ENCODE assay signal across 8 mouse cellular contexts in genomic region chr7:27804297-27805030, GRCm38 (mm10). TPM values are rescaled to one million over a fixed set of nuclear protein-coding genes. Genes with fewer than 3 reads are reported as not detected.
A peak's percentile ranks its signal among the peaks of the same experiment; 100 is the strongest.
DNase-seq lines count a peak whose midpoint lies in the region; ATAC-seq and TF ChIP-seq lines count a peak whose summit lies in the region.

No protein-coding gene starts in this region.

- H3K4me2 ChIP-seq in embryonic facial prominence, embryonic 14.5 days (ENCODE audit: low read depth, low read length), result peak overlapping the region; percentile 91
- H3K4me2 ChIP-seq in limb, embryonic 14.5 days (replicated peaks; ENCODE audit: low read depth, low read length, severe bottlenecking), result peak overlapping the region; percentile 73
- H3K4me2 ChIP-seq in midbrain, postnatal 0 days (ENCODE audit: low read depth, low read length, poor library complexity, severe bottlenecking), result peak overlapping the region; percentile 75

- peaks cover 2% of the 10 kb centered on the region; the same call in 1 of the 2 replicates for H3K4me1 ChIP-seq in embryonic facial prominence, embryonic 14.5 days (ENCODE audit: control insufficient read depth, insufficient read depth, low read length)
- H3K4me1 ChIP-seq in limb, embryonic 14.5 days (ENCODE audit: control insufficient read depth, insufficient read depth, low read length), result 0 out of 2 replicates have a peak, but pooled peaks cover 2% of the 10 kb centered on the region
- H3K4me1 ChIP-seq in midbrain, postnatal 0 days (ENCODE audit: insufficient read depth, low read length), result no peaks in the 10 kb centered on the region

- H3K4me3 ChIP-seq in embryonic facial prominence, embryonic 14.5 days (ENCODE audit: low read depth, low read length), result peak overlapping the region; percentile 81
- H3K4me3 ChIP-seq in limb, embryonic 14.5 days (replicated peaks; ENCODE audit: low read length), result peak overlapping the region; percentile 69
- H3K4me3 ChIP-seq in midbrain, postnatal 0 days (ENCODE audit: low read depth, low read length), result peak overlapping the region; percentile 50

- H3K9ac ChIP-seq in embryonic facial prominence, embryonic 14.5 days (ENCODE audit: low read depth, low read length), result peak overlapping the region; percentile 85
- peak overlapping the region; percentile 77 for H3K9ac ChIP-seq in limb, embryonic 14.5 days (ENCODE audit: low read depth, low read length, severe bottlenecking)
- peak overlapping the region; percentile 63 for H3K9ac ChIP-seq in midbrain, postnatal 0 days (replicated peaks; ENCODE audit: low read length, poor library complexity, severe bottlenecking)

- no peak for TF ChIP-seq CTCF in midbrain, postnatal 0 days (IDR thresholded peaks at IDR 0.05)

- peak overlapping the region; percentile 58; the same call in 1 of the 2 replicates for H3K27ac ChIP-seq in embryonic facial prominence, embryonic 14.5 days (replicated peaks; ENCODE audit: low read depth, low read length)
- H3K27ac ChIP-seq in limb, embryonic 14.5 days (replicated peaks; ENCODE audit: low read depth, low read length), result 0 out of 2 replicates have a peak overlapping the region, but pooled peaks have one; percentile 40
- H3K27ac ChIP-seq in midbrain, postnatal 0 days (ENCODE audit: low read depth, low read length), result peak overlapping the region; percentile 34

- H3K36me3 ChIP-seq in embryonic facial prominence, embryonic 14.5 days (ENCODE audit: control insufficient read depth, insufficient read depth, low read length), result peaks cover 18% of the 10 kb centered on the region
- H3K36me3 ChIP-seq in limb, embryonic 14.5 days (ENCODE audit: control insufficient read depth, insufficient read depth, low read length), result peaks cover 12% of the 10 kb centered on the region; the same call in 1 of the 2 replicates
- peaks cover 3% of the 10 kb centered on the region; the same call in 1 of the 2 replicates for H3K36me3 ChIP-seq in midbrain, postnatal 0 days (ENCODE audit: insufficient read depth, low read length)

- TF ChIP-seq POLR2A in limb, embryonic 14.5 days (IDR thresholded peaks at IDR 0.05; ENCODE audit: borderline replicate concordance, extremely low read depth, insufficient read depth, insufficient read length), result peak; percentile 76; the same call in 1 of the 2 replicates

- DNase-seq in 3T3-L1 (ENCODE audit: low read depth, low spot score), result peak; percentile 80
- peak; percentile 38 to 51 for DNase-seq in adrenal gland, postnatal 4 days (ENCODE audit: low spot score in 2 of 2)
- DNase-seq in embryonic facial prominence, embryonic 14.5 days (ENCODE audit: low spot score), result peak; percentile 93
- peak; percentile 91 for DNase-seq in heart, adult 8-10 months (ENCODE audit: low spot score)
- peak; percentile 88 for DNase-seq in kidney, adult 9 months
- DNase-seq in limb, embryonic 14.5 days (ENCODE audit: low spot score), result peak; percentile 82
- DNase-seq in midbrain, postnatal 0 days (ENCODE audit: low spot score), result peak; percentile 83
- peak; percentile 37 to 55 for DNase-seq in spleen, postnatal 14 days (ENCODE audit: low spot score in 2 of 2)

- WGBS in embryonic facial prominence, embryonic 14.5 days, result under 1% methylated on average over 25 of the region's 25 CpGs
- under 1% methylated on average over 25 of the region's 25 CpGs for WGBS in limb, embryonic 14.5 days
- WGBS in midbrain, postnatal 0 days, result under 1% methylated on average over 25 of the region's 25 CpGs

- H3K9me3 ChIP-seq in embryonic facial prominence, embryonic 14.5 days (ENCODE audit: control insufficient read depth, low read length), result no peaks in the 10 kb centered on the region
- no peaks in the 10 kb centered on the region for H3K9me3 ChIP-seq in limb, embryonic 14.5 days (ENCODE audit: control insufficient read depth, low read length)
- H3K9me3 ChIP-seq in midbrain, postnatal 0 days (ENCODE audit: low read length), result no peaks in the 10 kb centered on the region

- ATAC-seq in embryonic facial prominence, embryonic 14.5 days (ENCODE audit: low read depth), result peak; percentile 98
- ATAC-seq in limb, embryonic 14.5 days (ENCODE audit: low FRiP score, low read depth), result peak; percentile 92
- peak; percentile 92 for ATAC-seq in midbrain, postnatal 0 days (ENCODE audit: low FRiP score)

- H3K27me3 ChIP-seq in embryonic facial prominence, embryonic 14.5 days (replicated peaks; ENCODE audit: control insufficient read depth, insufficient read depth, low read length), result no peaks in the 10 kb centered on the region
- no peaks in the 10 kb centered on the region for H3K27me3 ChIP-seq in limb, embryonic 14.5 days (ENCODE audit: control insufficient read depth, insufficient read depth, low read length)
- no peaks in the 10 kb centered on the region for H3K27me3 ChIP-seq in midbrain, postnatal 0 days (ENCODE audit: insufficient read depth, low read length)

RNA-seq across cellular contexts. Expression of gene Zfp626, which starts 2.5 kb away (rescaled TPM):
- 10 to 100 TPM in 1 of 2 experiments, 1 to 10 TPM in 1; 10.0 to 12.5 TPM for total RNA-seq in adrenal gland, postnatal 4 days (2021)
- polyA plus RNA-seq in embryonic facial prominence, embryonic 14.5 days (2014; fragmentation: Nextera tagmentation; extraction: Ambion mirVana), result 1.8 and 1.9 TPM in 2 replicates
- 1 to 10 TPM; 4.0 to 4.9 (median 4.7) TPM for total RNA-seq in heart, adult 8-10 months (2022)
- 2.0 and 3.0 TPM in 2 replicates for polyA plus RNA-seq in limb, embryonic 14.5 days (2012; rRNA removed)
- polyA plus RNA-seq in limb, embryonic 14.5 days (2014; fragmentation: Nextera tagmentation; extraction: Ambion mirVana), result 2.2 TPM in 2 replicates
- 6.4 and 7.3 TPM in 2 replicates for total RNA-seq in midbrain, postnatal 0 days (2014; rRNA removed)
- polyA plus RNA-seq in midbrain, postnatal 0 days (2015; fragmentation: Nextera tagmentation; extraction: Ambion mirVana), result 0.81 and 0.88 TPM in 2 replicates

RNA-seq across cellular contexts. Expression of gene Zfp59, which starts 33.9 kb away (rescaled TPM):
- 1 to 10 TPM; 4.4 to 5.4 TPM for total RNA-seq in adrenal gland, postnatal 4 days (2021)
- 8.4 and 9.6 TPM in 2 replicates for polyA plus RNA-seq in embryonic facial prominence, embryonic 14.5 days (2014; fragmentation: Nextera tagmentation; extraction: Ambion mirVana)
- 1 to 10 TPM; 1.9 to 2.5 (median 2.2) TPM for total RNA-seq in heart, adult 8-10 months (2022)
- polyA plus RNA-seq in limb, embryonic 14.5 days (2012; rRNA removed), result 3.2 and 4.4 TPM in 2 replicates
- polyA plus RNA-seq in limb, embryonic 14.5 days (2014; fragmentation: Nextera tagmentation; extraction: Ambion mirVana), result 9.4 and 9.5 TPM in 2 replicates
- 6.8 and 10.1 TPM in 2 replicates for total RNA-seq in midbrain, postnatal 0 days (2014; rRNA removed)
- 4.7 and 5.8 TPM in 2 replicates for polyA plus RNA-seq in midbrain, postnatal 0 days (2015; fragmentation: Nextera tagmentation; extraction: Ambion mirVana)

RNA-seq across cellular contexts. Expression of gene Zfp607a, which starts 52.9 kb away (rescaled TPM):
- 1 to 10 TPM; 8.9 to 9.2 TPM for total RNA-seq in adrenal gland, postnatal 4 days (2021)
- polyA plus RNA-seq in embryonic facial prominence, embryonic 14.5 days (2014; fragmentation: Nextera tagmentation; extraction: Ambion mirVana), result 3.1 and 3.2 TPM in 2 replicates
- 1 to 10 TPM; 2.5 to 3.3 (median 2.9) TPM for total RNA-seq in heart, adult 8-10 months (2022)
- polyA plus RNA-seq in limb, embryonic 14.5 days (2012; rRNA removed), result 1.5 and 2.3 TPM in 2 replicates
- polyA plus RNA-seq in limb, embryonic 14.5 days (2014; fragmentation: Nextera tagmentation; extraction: Ambion mirVana), result 3.1 and 3.2 TPM in 2 replicates
- 0.71 and 1.5 TPM in 2 replicates for total RNA-seq in midbrain, postnatal 0 days (2014; rRNA removed)
- 0.53 and 0.68 TPM in 2 replicates for polyA plus RNA-seq in midbrain, postnatal 0 days (2015; fragmentation: Nextera tagmentation; extraction: Ambion mirVana)

Comparison
In these comparisons a context has a peak if more than half of its experiments do, and no peak if none do; other contexts are left out.
1. Peak in every context shown above with its lines: DNase-seq, ATAC-seq, H3K4me3 ChIP-seq and H3K27ac ChIP-seq.